Mouse (Mus musculus) MEL (cell line): ENCODE data around the gene Vdr. TPM values are rescaled to one million over a fixed set of nuclear protein-coding genes. Genes with fewer than 3 reads are reported as not detected.

ENCODE experiments used
- DNase-seq: peaks from one replicate; pipeline ENCODE4 v3.0.0; 2011; ENCODE audit warnings: low read depth, low spot score
- H3K27ac ChIP-seq: 2 replicates; pipeline ENCODE4 v1.5.1; 2012; ENCODE audit warnings: low read depth, mild to moderate bottlenecking, control low read depth, low read length, moderate library complexity; ENCODE audit not compliant: control insufficient read depth
- H3K27me3 ChIP-seq, 2 experiments: fragments of 150-350 bp in 1 of 2; sonication (generic) in 1 of 2; 2 replicates each; pipeline ENCODE4 v1.6.1; 2012; ENCODE audit warnings: low read length in 2 of 2, mild to moderate bottlenecking in 2 of 2, improper control_type of control experiment in 1 of 2, moderate library complexity in 1 of 2; ENCODE audit not compliant: insufficient read depth in 2 of 2, control insufficient read depth in 1 of 2
- H3K36me3 ChIP-seq, 2 experiments: 2 replicates each; pipeline ENCODE4 v1.6.1; 2012 to 2014; ENCODE audit warnings: low read length in 2 of 2, improper control_type of control experiment in 1 of 2, inconsistent platforms in 1 of 2, mild to moderate bottlenecking in 1 of 2; ENCODE audit not compliant: insufficient read depth in 2 of 2, control insufficient read depth in 1 of 2
- H3K4me1 ChIP-seq, 2 experiments: fragments of 150-350 bp in 1 of 2; sonication (generic) in 1 of 2; 2 replicates each; pipeline ENCODE4 v1.6.1; 2012; ENCODE audit warnings: low read length in 2 of 2, improper control_type of control experiment in 1 of 2, mild to moderate bottlenecking in 1 of 2; ENCODE audit not compliant: insufficient read depth in 2 of 2, control insufficient read depth in 1 of 2
- H3K4me3 ChIP-seq, 2 experiments: fragments of 150-350 bp in 1 of 2; sonication (generic) in 1 of 2; 2 replicates each; pipeline ENCODE4 v1.5.1; 2012; ENCODE audit warnings: low read depth in 2 of 2, low read length in 2 of 2, mild to moderate bottlenecking in 2 of 2, moderate library complexity in 2 of 2, control low read depth in 1 of 2, improper control_type of control experiment in 1 of 2; ENCODE audit not compliant: control insufficient read depth in 1 of 2, insufficient read depth in 1 of 2
- H3K79me2 ChIP-seq: 2 replicates; pipeline ENCODE4 v1.6.1; 2012; ENCODE audit warnings: mild to moderate bottlenecking, low read length, moderate library complexity; ENCODE audit not compliant: control insufficient read depth, poor library complexity, insufficient read depth
- H3K9ac ChIP-seq: 2 replicates; pipeline ENCODE4 v1.6.1; 2012; ENCODE audit warnings: low read depth, mild to moderate bottlenecking, control low read depth, low read length, moderate library complexity; ENCODE audit not compliant: control insufficient read depth, poor library complexity, severe bottlenecking
- H3K9me3 ChIP-seq: fragments of 150-350 bp; sonication (generic); replicated peaks from 2 replicates; pipeline ENCODE4 v1.6.1; 2012; ENCODE audit warnings: mild to moderate bottlenecking, low read length, improper control_type of control experiment, moderate library complexity; ENCODE audit not compliant: insufficient read depth
- CHD1 ChIP-seq: IDR thresholded peaks from 2 replicates; pipeline ENCODE4 v1.6.1; 2012; ENCODE audit warnings: low read depth, mild to moderate bottlenecking, inconsistent platforms, low read length, improper control_type of control experiment
- CTCF ChIP-seq, 3 experiments: IDR thresholded peaks in 2 of 3; conservative IDR thresholded peaks in 1 of 3; 2 replicates each; pipeline ENCODE4 v1.5.1; 2011 to 2012; ENCODE audit warnings: low read length in 3 of 3, low read depth in 2 of 3, mild to moderate bottlenecking in 2 of 3, improper control_type of control experiment in 1 of 3, inconsistent platforms in 1 of 3, mixed read lengths in 1 of 3, moderate library complexity in 1 of 3; ENCODE audit not compliant: control insufficient read depth in 1 of 3, insufficient read depth in 1 of 3, poor library complexity in 1 of 3, severe bottlenecking in 1 of 3
- E2F4 ChIP-seq: IDR thresholded peaks from 2 replicates; pipeline ENCODE4 v1.6.1; 2011; ENCODE audit warnings: low read depth, low read length, improper control_type of control experiment, borderline replicate concordance
- ELF1 ChIP-seq: IDR thresholded peaks from 2 replicates; pipeline ENCODE4 v1.6.1; 2014; ENCODE audit warnings: low read depth, mild to moderate bottlenecking, inconsistent platforms, low read length, improper control_type of control experiment, moderate library complexity
- ETS1 ChIP-seq: IDR thresholded peaks from 2 replicates; pipeline ENCODE4 v1.6.1; 2012; ENCODE audit warnings: low read depth, mild to moderate bottlenecking, inconsistent platforms, low read length, improper control_type of control experiment, moderate library complexity
- GABPA ChIP-seq: IDR thresholded peaks from 2 replicates; pipeline ENCODE4 v1.6.1; 2012; ENCODE audit warnings: low read depth, mild to moderate bottlenecking, inconsistent platforms, low read length, improper control_type of control experiment, moderate library complexity
- GATA1 ChIP-seq: IDR thresholded peaks from 2 replicates; pipeline ENCODE4 v1.6.1; 2011; ENCODE audit warnings: low read depth, low read length, improper control_type of control experiment
- JUND ChIP-seq: IDR thresholded peaks from 2 replicates; pipeline ENCODE4 v1.6.1; 2011; ENCODE audit warnings: low read depth, mild to moderate bottlenecking, improper control_type of control experiment, low read length
- KAT2A ChIP-seq: conservative IDR thresholded peaks from 2 replicates; pipeline ENCODE4 v1.6.1; 2012; ENCODE audit warnings: low read depth, low read length, improper control_type of control experiment, inconsistent platforms
- MAX ChIP-seq: IDR thresholded peaks from 2 replicates; pipeline ENCODE4 v1.6.1; 2011; ENCODE audit warnings: low read length, improper control_type of control experiment
- MAZ ChIP-seq: IDR thresholded peaks from 2 replicates; pipeline ENCODE4 v1.6.1; 2012; ENCODE audit warnings: low read depth, mild to moderate bottlenecking, inconsistent platforms, low read length, improper control_type of control experiment
- MXI1 ChIP-seq: IDR thresholded peaks from 2 replicates; pipeline ENCODE4 v1.6.1; 2011; ENCODE audit warnings: mild to moderate bottlenecking, low read depth, low read length, improper control_type of control experiment
- MYC ChIP-seq: IDR thresholded peaks from 2 replicates; pipeline ENCODE4 v1.6.1; 2011; ENCODE audit warnings: low read depth, mild to moderate bottlenecking, low read length, improper control_type of control experiment, moderate library complexity
- NELFE ChIP-seq: IDR thresholded peaks from 2 replicates; pipeline ENCODE4 v1.6.1; 2011; ENCODE audit warnings: low read depth, low read length, improper control_type of control experiment
- POLR2A ChIP-seq, 2 experiments: IDR thresholded peaks; 2 replicates each; pipeline ENCODE4 v1.6.1; 2011 to 2012; ENCODE audit warnings: low read length in 2 of 2, mild to moderate bottlenecking in 2 of 2, control low read depth in 1 of 2, improper control_type of control experiment in 1 of 2, low read depth in 1 of 2, moderate library complexity in 1 of 2; ENCODE audit not compliant: control insufficient read depth in 1 of 2, insufficient read depth in 1 of 2, poor library complexity in 1 of 2
- POLR2AphosphoS5 ChIP-seq: IDR thresholded peaks from 2 replicates; pipeline ENCODE4 v1.6.1; 2012; ENCODE audit warnings: low read depth, borderline replicate concordance, mild to moderate bottlenecking, inconsistent platforms, low read length, moderate library complexity, mixed read lengths
- RAD21 ChIP-seq: IDR thresholded peaks from 2 replicates; pipeline ENCODE4 v1.6.1; 2011; ENCODE audit warnings: mild to moderate bottlenecking, low read depth, low read length, improper control_type of control experiment
- RCOR1 ChIP-seq: IDR thresholded peaks from 2 replicates; pipeline ENCODE4 v1.6.1; 2012; ENCODE audit warnings: low read depth, mild to moderate bottlenecking, inconsistent platforms, low read length, improper control_type of control experiment
- SIN3A ChIP-seq: IDR thresholded peaks from 2 replicates; pipeline ENCODE4 v1.6.1; 2012; ENCODE audit warnings: low read length, improper control_type of control experiment, inconsistent platforms
- SMC3 ChIP-seq: IDR thresholded peaks from 2 replicates; pipeline ENCODE4 v1.6.1; 2011; ENCODE audit warnings: low read depth, low read length, improper control_type of control experiment
- TAL1 ChIP-seq: IDR thresholded peaks from 2 replicates; pipeline ENCODE4 v1.6.1; 2012; ENCODE audit warnings: mild to moderate bottlenecking, inconsistent platforms, low read length, moderate library complexity, mixed read lengths
- TBP ChIP-seq: IDR thresholded peaks from 2 replicates; pipeline ENCODE4 v1.8.0; 2011; ENCODE audit warnings: low read depth, low read length, improper control_type of control experiment
- TCF12 ChIP-seq: IDR thresholded peaks from 2 replicates; pipeline ENCODE4 v1.6.1; 2014; ENCODE audit warnings: low read depth, mild to moderate bottlenecking, inconsistent platforms, low read length, improper control_type of control experiment, moderate library complexity
- UBTF ChIP-seq: IDR thresholded peaks from 2 replicates; pipeline ENCODE4 v1.6.1; 2012; ENCODE audit warnings: low read depth, mild to moderate bottlenecking, inconsistent platforms, low read length, improper control_type of control experiment, moderate library complexity, borderline replicate concordance; ENCODE audit not compliant: insufficient read depth
- USF1 ChIP-seq: IDR thresholded peaks from 2 replicates; pipeline ENCODE4 v1.6.1; 2014; ENCODE audit warnings: low read depth, mild to moderate bottlenecking, inconsistent platforms, low read length, improper control_type of control experiment, moderate library complexity
- USF2 ChIP-seq, 2 experiments: IDR thresholded peaks; 2 replicates each; pipeline ENCODE4 v1.6.1; 2011 to 2012; ENCODE audit warnings: improper control_type of control experiment in 2 of 2, low read length in 2 of 2, borderline replicate concordance in 1 of 2, inconsistent platforms in 1 of 2, low read depth in 1 of 2, mild to moderate bottlenecking in 1 of 2; ENCODE audit not compliant: insufficient read depth in 1 of 2
- ZC3H11A ChIP-seq: IDR thresholded peaks from 2 replicates; pipeline ENCODE4 v1.6.1; 2012; ENCODE audit warnings: low read depth, mild to moderate bottlenecking, inconsistent platforms, low read length, improper control_type of control experiment
- ZKSCAN1 ChIP-seq: IDR thresholded peaks from 2 replicates; pipeline ENCODE4 v1.6.1; 2012; ENCODE audit warnings: low read depth, mild to moderate bottlenecking, inconsistent platforms, low read length, improper control_type of control experiment, moderate library complexity
- ZNF384 ChIP-seq: IDR thresholded peaks from 2 replicates; pipeline ENCODE4 v1.6.1; 2012; ENCODE audit warnings: low read depth, mild to moderate bottlenecking, inconsistent platforms, low read length, improper control_type of control experiment
- polyA plus RNA-seq, 2 experiments: library from polyadenylated mRNA; stranded (reverse) in 1 of 2; unstranded in 1 of 2; fragments of >175 nt in 1 of 2; fragments of >200 nt in 1 of 2; gene quantifications; 2 replicates each; pipeline versions ENCODE4 v1.2.1 to v1.2.4; 2012; ENCODE audit warnings: low replicate concordance in 2 of 2, low read depth in 1 of 2; ENCODE audit not compliant: insufficient read length in 2 of 2, insufficient read depth in 1 of 2, missing spikeins in 1 of 2
- total RNA-seq: library from RNA; depleted of rRNA; stranded (reverse); fragments of 300-350 nt; gene quantifications from 2 replicates; pipeline ENCODE4 v1.2.3, GENCODE M21; 2012; rRNA removed

Vdr gene
- total RNA-seq (0.54 and 0.69 TPM in 2 replicates), polyA plus RNA-seq (1 to 10 TPM in 1 of 2 experiments, not detected in 1; 1.9 TPM)

DNA sequence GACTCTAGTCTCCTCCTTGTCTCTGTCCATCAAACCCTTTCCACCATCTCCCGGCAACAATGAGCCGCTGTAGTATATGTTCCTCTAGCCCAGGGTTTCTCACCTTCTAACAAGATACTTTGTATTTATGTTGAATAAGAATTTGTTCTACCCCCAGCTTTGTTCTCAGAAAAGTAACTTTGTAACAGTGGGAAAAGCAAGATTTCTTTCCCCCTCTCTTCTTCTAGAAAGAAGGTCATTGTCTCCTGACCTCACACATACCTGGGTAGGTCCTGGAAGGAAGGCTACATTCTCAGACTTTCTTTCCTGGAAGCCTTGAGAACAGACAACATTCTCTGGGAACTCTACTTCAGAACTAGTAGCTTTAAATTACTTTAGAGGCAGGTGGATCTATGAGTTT lies at the start of gene Vdr:
Vdr (minus strand) TSS at position 101 of the 400 bp plus-strand sequence.
- no peaks in the 10 kb centered on the region for H3K9me3 ChIP-seq
- 0 out of 4 replicates have a peak, but pooled peaks cover 0 to 2% of the 10 kb centered on the region in 2 experiments for H3K36me3 ChIP-seq
- no peak within 1 kb of the TSS for H3K9ac ChIP-seq
- no peak within 1 kb of the TSS for H3K27ac ChIP-seq
- H3K79me2 ChIP-seq, result no peaks in the 10 kb centered on the region
- TF ChIP-seq UBTF (no peak), TCF12 (no peak), ELF1 (no peak), KAT2A (no peak), TAL1 (no peak), JUND (no peak), MAZ (no peak), POLR2A (IDR thresholded peaks at IDR 0.05; ENCODE audit: control insufficient read depth in 1 of 2, insufficient read depth in 1 of 2, low read depth in 1 of 2, low read length in 2 of 2, poor library complexity in 1 of 2) (no peak), USF1 (no peak), CHD1 (no peak), USF2 (IDR thresholded peaks at IDR 0.05; ENCODE audit: borderline replicate concordance in 1 of 2, insufficient read depth in 1 of 2, low read depth in 1 of 2, low read length in 2 of 2) (no peak), TBP (no peak), CTCF (IDR thresholded peaks at IDR 0.05 in 2 of 3, conservative IDR thresholded peaks at IDR 0.05 in 1 of 3; ENCODE audit: control insufficient read depth in 1 of 3, insufficient read depth in 1 of 3, low read depth in 2 of 3, low read length in 3 of 3, poor library complexity in 1 of 3, severe bottlenecking in 1 of 3) (no peak), GATA1 (no peak), SIN3A (no peak), MXI1 (no peak), POLR2AphosphoS5 (no peak), E2F4 (no peak)
- TF ChIP-seq, all 39 proteins: peak for 0
- peaks cover 0 to 10% of the 10 kb centered on the region in 2 experiments; a peak in 2 of 4 replicates for H3K4me1 ChIP-seq
- no peak within 1 kb of the TSS for H3K4me3 ChIP-seq
- peaks cover 40 to 51% of the 10 kb centered on the region in 2 experiments for H3K27me3 ChIP-seq
- no peak for DNase-seq

DNA sequence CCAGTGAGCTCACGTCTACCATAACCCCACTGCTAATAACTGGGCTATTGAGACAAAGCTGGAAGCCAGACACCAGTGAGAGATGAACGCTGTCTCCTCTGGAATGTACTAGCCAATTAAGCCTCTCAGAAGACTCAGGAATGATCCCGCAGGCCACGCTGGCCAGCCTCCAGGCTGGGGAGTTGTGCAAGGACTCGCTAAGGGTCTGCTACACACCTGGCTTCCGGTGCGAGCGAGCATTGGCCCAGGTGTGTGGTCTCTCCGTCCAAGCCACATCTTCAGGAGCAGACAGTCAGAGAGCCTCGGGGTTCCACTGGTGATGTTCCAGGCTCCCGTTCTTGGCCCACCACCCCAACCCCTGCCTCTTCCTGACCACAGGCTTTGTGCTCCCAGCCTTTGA lies 46.0 kb upstream of the Vdr start:
- no peaks in the 10 kb centered on the region for H3K27me3 ChIP-seq
- H3K4me3 ChIP-seq, result no peak overlapping the region
- TF ChIP-seq SIN3A, result no peak
- TF ChIP-seq POLR2A (IDR thresholded peaks at IDR 0.05; ENCODE audit: control insufficient read depth in 1 of 2, insufficient read depth in 1 of 2, low read depth in 1 of 2, low read length in 2 of 2, poor library complexity in 1 of 2), result no peak
- TF ChIP-seq TBP, result no peak
- TF ChIP-seq TAL1, result no peak
- no peak for TF ChIP-seq ZNF384
- TF ChIP-seq MYC, result no peak
- no peak for TF ChIP-seq JUND
- no peak for TF ChIP-seq MAX
- no peak for TF ChIP-seq GABPA
- TF ChIP-seq E2F4, result no peak
- TF ChIP-seq RCOR1, result no peak
- no peak for TF ChIP-seq RAD21
- no peak for TF ChIP-seq POLR2AphosphoS5
- TF ChIP-seq USF2 (IDR thresholded peaks at IDR 0.05; ENCODE audit: borderline replicate concordance in 1 of 2, insufficient read depth in 1 of 2, low read depth in 1 of 2, low read length in 2 of 2), result no peak
- no peak for TF ChIP-seq ZKSCAN1
- no peak for TF ChIP-seq ETS1
- TF ChIP-seq SMC3, result no peak
- no peak for TF ChIP-seq NELFE
- no peak for TF ChIP-seq ZC3H11A
- TF ChIP-seq MXI1, result no peak
- H3K36me3 ChIP-seq, result no peaks in the 10 kb centered on the region
- no peaks in the 10 kb centered on the region; a peak in 1 of 4 replicates for H3K4me1 ChIP-seq
- no peak overlapping the region for H3K27ac ChIP-seq
- H3K9me3 ChIP-seq, result no peaks in the 10 kb centered on the region
- no peak overlapping the region for H3K9ac ChIP-seq
- no peaks in the 10 kb centered on the region for H3K79me2 ChIP-seq
- no peak for DNase-seq
